Mouse (Mus musculus) limb, embryonic 10.5 days (tissue): ENCODE data around the gene Kcnh1. TPM values are rescaled to one million over a fixed set of nuclear protein-coding genes. Genes with fewer than 3 reads are reported as not detected.

Experiments used
- DNase-seq: peaks from one replicate; pipeline ENCODE4 v3.0.0-alpha.2; 2017; ENCODE audit warnings: low spot score
- H3K27ac ChIP-seq: fragments of 300-500 bp; sonication (generic); 2 replicates; pipeline ENCODE4 v1.5.1; 2016; ENCODE audit warnings: mild to moderate bottlenecking
- H3K27me3 ChIP-seq: fragments of 300-500 bp; sonication (generic); 2 replicates; pipeline ENCODE4 v1.6.1; 2016; ENCODE audit warnings: low read depth, mild to moderate bottlenecking; ENCODE audit not compliant: poor library complexity, severe bottlenecking
- H3K36me3 ChIP-seq: fragments of 300-500 bp; sonication (generic); 2 replicates; pipeline ENCODE4 v1.6.1; 2016; ENCODE audit warnings: mild to moderate bottlenecking, moderate library complexity
- H3K4me1 ChIP-seq: fragments of 300-500 bp; sonication (generic); 2 replicates; pipeline ENCODE4 v1.6.1; 2016
- H3K4me3 ChIP-seq: fragments of 300-500 bp; sonication (generic); 2 replicates; pipeline ENCODE4 v1.5.1; 2016; ENCODE audit warnings: mild to moderate bottlenecking, moderate library complexity
- H3K9me3 ChIP-seq: fragments of 300-500 bp; sonication (generic); replicated peaks from 2 replicates; pipeline ENCODE4 v1.6.1; 2016; ENCODE audit warnings: mild to moderate bottlenecking
- WGBS: fragments of 180-500 bp; shearing (Covaris S2); methylation state at CpG from one replicate; pipeline ENCODE4 v1.1.7; 2016; 5-methylcytosine and 5-hydroxymethylcytosine counted together
- polyA plus RNA-seq: library from polyadenylated mRNA; unstranded; fragments of >200 nt; fragmentation: Nextera tagmentation; extraction: Ambion mirVana; gene quantifications from 2 replicates; pipeline ENCODE4 v1.2.1, GENCODE M21; 2016

Kcnh1 gene
- polyA plus RNA-seq, 1 experiment from 2014 or later, result 0.01 TPM

DNA sequence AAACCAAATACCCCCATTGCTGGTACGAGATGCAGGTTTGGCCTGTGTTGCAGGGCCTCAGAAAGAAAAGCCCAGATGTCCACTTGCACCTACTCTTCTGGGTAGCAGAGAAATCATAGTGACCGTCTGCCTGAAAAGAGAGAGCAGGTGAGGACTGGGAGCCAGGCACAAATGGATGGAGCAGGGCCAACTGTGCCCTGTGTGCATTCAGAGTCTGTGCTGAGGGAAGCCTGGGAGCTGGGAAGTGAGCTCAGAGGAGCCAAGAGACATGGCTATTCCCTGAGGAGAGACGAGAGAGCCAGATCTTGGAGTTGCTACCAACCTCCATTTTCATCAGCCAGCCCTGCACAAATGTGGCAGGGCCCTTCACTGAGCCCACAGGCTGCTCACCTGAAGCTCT is 93.8 kb downstream of the Kcnh1 start:
- WGBS, result 81% methylated on average over 3 of the region's 3 CpGs

GRCm38 (mm10) chr1:192284950-192285349 is 94.4 kb downstream of the Kcnh1 start:
- no peaks in the 10 kb centered on the region for H3K36me3 ChIP-seq
- 89% methylated on average over 3 of the region's 3 CpGs for WGBS
- H3K4me3 ChIP-seq, result no peak overlapping the region
- no peaks in the 10 kb centered on the region for H3K9me3 ChIP-seq
- DNase-seq, result no peak
- H3K4me1 ChIP-seq, result peaks cover 3% of the 10 kb centered on the region; the same call in 1 of the 2 replicates
- no peaks in the 10 kb centered on the region for H3K27me3 ChIP-seq
- no peak overlapping the region for H3K27ac ChIP-seq

More for the DNA sequence above, 93.8 kb downstream of the Kcnh1 start:
- Histone ChIP-seq H3K4me3 (no peak overlapping the region), H3K36me3 (no peaks in the 10 kb centered on the region), H3K27ac (no peak overlapping the region), H3K4me1 (peaks cover 3% of the 10 kb centered on the region; the same call in 1 of the 2 replicates), H3K9me3 (no peaks in the 10 kb centered on the region), H3K27me3 (no peaks in the 10 kb centered on the region)
- DNase-seq, result no peak

DNA sequence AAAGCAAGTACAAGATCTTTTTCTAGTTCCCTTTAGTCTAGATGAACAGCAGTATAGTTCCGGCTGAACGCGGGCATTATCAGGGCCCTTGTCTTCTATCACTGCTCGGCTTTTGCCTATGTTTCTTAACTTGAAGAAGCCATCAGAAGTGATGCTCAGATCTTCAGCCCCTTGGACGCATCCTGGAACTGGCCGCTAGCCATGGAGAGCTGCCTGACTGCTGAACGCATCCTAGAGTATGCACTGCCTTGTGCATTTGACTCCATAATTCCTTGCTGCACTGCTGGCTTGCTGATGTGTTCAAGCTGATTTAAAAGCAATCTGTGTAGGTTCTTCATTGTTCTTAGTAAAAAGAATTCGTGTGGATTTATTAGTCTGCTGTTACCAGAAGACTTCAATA is 97.9 kb downstream of the Kcnh1 start:
- no peak for DNase-seq
- Histone ChIP-seq H3K27ac (no peak overlapping the region), H3K27me3 (no peaks in the 10 kb centered on the region), H3K4me1 (no peaks in the 10 kb centered on the region), H3K36me3 (no peaks in the 10 kb centered on the region), H3K9me3 (no peaks in the 10 kb centered on the region), H3K4me3 (no peak overlapping the region)
- 90% methylated on average over 8 of the region's 8 CpGs for WGBS

DNA sequence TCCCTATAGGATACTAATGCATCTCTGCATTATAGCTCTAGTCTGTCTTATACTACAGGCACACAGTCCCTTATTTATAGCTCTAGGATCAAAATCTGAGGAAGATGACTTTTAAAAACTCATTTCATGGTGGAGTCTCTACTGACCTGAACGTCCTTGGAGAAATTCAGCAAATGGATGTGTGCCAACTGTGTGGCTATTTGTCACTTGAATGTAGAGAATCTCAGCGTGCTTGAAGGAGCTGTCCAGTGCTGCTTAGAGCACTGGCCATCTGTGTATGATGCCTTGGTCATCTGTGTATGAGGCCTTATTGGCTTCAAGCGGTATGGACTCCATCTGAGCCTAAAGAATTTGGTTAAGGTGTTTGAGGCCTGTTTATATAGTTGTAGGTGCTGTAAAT is 100.7 kb downstream of the Kcnh1 start:
- DNase-seq, result no peak
- Histone ChIP-seq H3K4me1 (no peaks in the 10 kb centered on the region), H3K27ac (no peak overlapping the region), H3K36me3 (no peaks in the 10 kb centered on the region), H3K4me3 (no peak overlapping the region), H3K9me3 (no peaks in the 10 kb centered on the region), H3K27me3 (no peaks in the 10 kb centered on the region)
- 70% methylated on average over 3 of the region's 3 CpGs for WGBS

DNA sequence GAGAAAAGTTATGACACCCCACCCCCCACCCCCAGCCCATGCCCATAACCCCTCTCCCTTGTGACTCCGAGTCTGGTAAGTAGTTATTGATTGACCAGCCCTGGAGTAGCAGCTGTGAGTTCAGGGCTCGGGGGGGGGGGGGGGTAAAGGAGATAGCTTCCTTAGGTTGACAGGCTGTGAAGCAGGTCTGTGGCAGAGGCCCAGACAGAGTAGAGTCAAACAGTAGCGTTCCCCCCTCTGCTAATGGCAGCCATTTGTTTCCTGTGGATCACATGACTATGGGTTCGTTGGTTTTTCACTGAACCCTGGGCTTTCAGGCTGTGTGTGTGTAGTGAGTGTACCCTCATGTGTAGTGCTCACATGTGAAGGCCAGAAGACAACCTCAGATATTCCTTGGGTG is 102.8 kb downstream of the Kcnh1 start:
- Histone ChIP-seq H3K4me3 (no peak overlapping the region), H3K27ac (no peak overlapping the region), H3K27me3 (no peaks in the 10 kb centered on the region), H3K36me3 (no peaks in the 10 kb centered on the region), H3K9me3 (no peaks in the 10 kb centered on the region), H3K4me1 (no peaks in the 10 kb centered on the region)
- no peak for DNase-seq
- WGBS, result 61% methylated on average over 4 of the region's 4 CpGs

- no peaks in the 10 kb centered on the region for H3K9me3 ChIP-seq
- no peak for DNase-seq
- H3K36me3 ChIP-seq, result no peaks in the 10 kb centered on the region
- no peak overlapping the region for H3K4me3 ChIP-seq
- H3K4me1 ChIP-seq, result no peaks in the 10 kb centered on the region
- WGBS, result 85% methylated on average over 3 of the region's 3 CpGs
- no peaks in the 10 kb centered on the region for H3K27me3 ChIP-seq
- H3K27ac ChIP-seq, result no peak overlapping the region
Measured at GRCm38 (mm10) chr1:192293921-192294320, 103.3 kb downstream of the Kcnh1 start.

- Histone ChIP-seq H3K4me1 (no peaks in the 10 kb centered on the region), H3K27ac (no peak overlapping the region), H3K4me3 (no peak overlapping the region), H3K27me3 (no peaks in the 10 kb centered on the region), H3K9me3 (no peaks in the 10 kb centered on the region), H3K36me3 (no peaks in the 10 kb centered on the region)
- WGBS, result 74% methylated on average over 11 of the region's 11 CpGs
- no peak for DNase-seq
Measured at GRCm38 (mm10) chr1:192295243-192295860, 104.8 kb downstream of the Kcnh1 start.

DNA sequence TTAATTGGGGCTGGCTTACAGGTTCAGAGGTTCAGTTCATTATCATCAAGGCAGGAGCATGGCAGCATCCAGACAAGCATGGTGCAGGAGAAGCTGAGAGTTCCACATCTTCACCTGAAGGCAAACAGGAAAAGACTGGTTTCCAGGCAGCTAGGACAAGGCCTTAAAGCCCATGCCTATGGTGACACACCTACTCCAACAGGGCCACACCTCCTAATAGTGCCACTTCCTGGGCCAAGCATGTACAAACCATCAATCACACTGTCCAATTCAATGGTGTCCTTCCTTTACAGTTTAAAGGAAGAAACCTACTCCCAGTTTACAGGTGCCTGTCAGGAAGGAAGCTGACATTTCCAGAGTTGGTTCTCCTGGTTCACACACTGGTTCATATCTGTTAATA is 105.3 kb downstream of the Kcnh1 start:
- Histone ChIP-seq H3K4me1 (no peaks in the 10 kb centered on the region), H3K36me3 (no peaks in the 10 kb centered on the region), H3K4me3 (no peak overlapping the region), H3K27me3 (no peaks in the 10 kb centered on the region), H3K9me3 (no peaks in the 10 kb centered on the region), H3K27ac (no peak overlapping the region)
- DNase-seq, result no peak

- no peaks in the 10 kb centered on the region for H3K36me3 ChIP-seq
- 79% methylated on average over 5 of the region's 5 CpGs for WGBS
- no peak overlapping the region for H3K4me3 ChIP-seq
- no peaks in the 10 kb centered on the region for H3K9me3 ChIP-seq
- H3K27me3 ChIP-seq, result no peaks in the 10 kb centered on the region
- H3K4me1 ChIP-seq, result no peaks in the 10 kb centered on the region
- no peak overlapping the region for H3K27ac ChIP-seq
- DNase-seq, result no peak
Measured at GRCm38 (mm10) chr1:192297481-192298128, 107.0 kb downstream of the Kcnh1 start.

GRCm38 (mm10) chr1:192300417-192300816 is 109.8 kb downstream of the Kcnh1 start:
- DNase-seq, result no peak
- Histone ChIP-seq H3K4me1 (peaks cover 3% of the 10 kb centered on the region; the same call in 1 of the 2 replicates), H3K27me3 (no peaks in the 10 kb centered on the region), H3K36me3 (no peaks in the 10 kb centered on the region), H3K27ac (no peak overlapping the region), H3K4me3 (no peak overlapping the region), H3K9me3 (no peaks in the 10 kb centered on the region)
- 93% methylated on average over 7 of the region's 7 CpGs for WGBS

- WGBS, result 84% methylated on average over 2 of the region's 2 CpGs
- Histone ChIP-seq H3K27me3 (no peaks in the 10 kb centered on the region), H3K27ac (no peak overlapping the region), H3K4me3 (no peak overlapping the region), H3K36me3 (no peaks in the 10 kb centered on the region), H3K4me1 (peaks cover 3% of the 10 kb centered on the region; the same call in 1 of the 2 replicates), H3K9me3 (no peaks in the 10 kb centered on the region)
- DNase-seq, result no peak
Measured at GRCm38 (mm10) chr1:192303615-192304014, 113.0 kb downstream of the Kcnh1 start.

DNA sequence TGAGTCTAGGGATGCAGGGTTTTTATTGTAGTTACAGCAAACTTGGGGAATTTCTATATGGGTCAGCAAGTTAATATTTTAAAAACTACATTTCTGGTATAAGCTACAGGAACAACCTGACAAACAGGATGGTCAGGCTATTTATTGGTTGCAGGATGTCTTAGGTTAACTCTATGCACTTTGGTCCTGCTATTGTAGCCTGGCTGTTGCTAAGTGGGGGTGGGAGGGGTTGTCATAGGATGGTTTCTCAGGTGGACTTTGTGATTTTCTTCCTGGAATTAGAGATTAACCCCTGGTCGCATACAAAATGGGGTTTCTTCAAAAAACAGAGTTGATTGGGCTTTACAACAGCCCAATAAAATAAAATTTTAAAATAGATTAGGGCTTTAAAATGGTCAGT is 114.6 kb downstream of the Kcnh1 start:
- Histone ChIP-seq H3K4me1 (peaks cover 3% of the 10 kb centered on the region; the same call in 1 of the 2 replicates), H3K36me3 (no peaks in the 10 kb centered on the region), H3K9me3 (no peaks in the 10 kb centered on the region), H3K27ac (no peak overlapping the region), H3K4me3 (no peak overlapping the region), H3K27me3 (no peaks in the 10 kb centered on the region)
- 86% methylated on average over 1 of the region's 1 CpGs for WGBS
- no peak for DNase-seq

DNA sequence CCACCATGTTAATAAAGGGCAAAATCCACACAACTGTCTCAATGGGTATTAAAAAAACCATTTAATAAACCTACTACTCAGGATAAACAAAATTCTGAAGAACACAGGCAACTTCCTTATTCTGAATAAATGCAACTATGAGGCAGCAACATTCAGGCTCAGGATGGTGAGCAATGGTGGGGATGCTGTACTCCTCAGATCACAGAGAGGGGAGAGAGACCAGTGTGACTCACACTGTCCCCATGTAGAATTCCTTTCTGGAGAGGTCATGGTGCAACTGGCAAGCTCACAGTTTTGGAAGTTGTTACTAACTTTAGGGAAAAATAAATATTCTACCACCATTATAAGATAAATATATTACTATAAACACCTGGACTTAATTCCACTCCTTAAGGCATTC is 116.5 kb downstream of the Kcnh1 start:
- no peaks in the 10 kb centered on the region for H3K36me3 ChIP-seq
- H3K4me3 ChIP-seq, result no peak overlapping the region
- no peak overlapping the region for H3K27ac ChIP-seq
- no peaks in the 10 kb centered on the region for H3K27me3 ChIP-seq
- H3K9me3 ChIP-seq, result no peaks in the 10 kb centered on the region
- peaks cover 3% of the 10 kb centered on the region; the same call in 1 of the 2 replicates for H3K4me1 ChIP-seq
- no peak for DNase-seq

DNA sequence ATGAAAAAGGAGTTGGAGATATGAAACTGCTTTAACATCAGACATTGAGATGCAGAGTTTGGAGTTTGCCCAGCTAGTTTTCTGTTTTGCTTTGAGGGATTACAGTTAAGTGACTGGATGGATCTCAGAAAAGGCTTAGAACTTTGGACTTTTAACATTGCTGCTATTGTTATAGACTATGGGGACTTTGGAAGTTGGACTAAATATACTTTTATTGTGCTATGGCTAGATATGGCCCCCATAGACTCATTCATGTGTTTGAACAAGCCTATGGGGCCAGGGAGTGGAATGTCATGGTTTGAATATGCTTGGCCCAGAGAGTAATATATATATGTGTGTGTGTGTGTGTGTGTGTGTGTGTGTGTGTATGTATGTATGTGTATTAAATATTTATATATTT is 120.7 kb downstream of the Kcnh1 start:
- Histone ChIP-seq H3K27me3 (no peaks in the 10 kb centered on the region), H3K4me3 (no peak overlapping the region), H3K27ac (no peak overlapping the region), H3K9me3 (no peaks in the 10 kb centered on the region), H3K4me1 (peaks cover 14% of the 10 kb centered on the region), H3K36me3 (no peaks in the 10 kb centered on the region)
- DNase-seq, result no peak
